Mouse (Mus musculus) cerebellum, postnatal 14 days (tissue): ENCODE data around the gene Cavin4.

Experiments
- DNase-seq, 2 experiments: peaks; one replicate each; pipeline ENCODE4 v3.0.0; 2021; ENCODE audit warnings: mixed read lengths in 2 of 2

Gene Cavin4

DNA sequence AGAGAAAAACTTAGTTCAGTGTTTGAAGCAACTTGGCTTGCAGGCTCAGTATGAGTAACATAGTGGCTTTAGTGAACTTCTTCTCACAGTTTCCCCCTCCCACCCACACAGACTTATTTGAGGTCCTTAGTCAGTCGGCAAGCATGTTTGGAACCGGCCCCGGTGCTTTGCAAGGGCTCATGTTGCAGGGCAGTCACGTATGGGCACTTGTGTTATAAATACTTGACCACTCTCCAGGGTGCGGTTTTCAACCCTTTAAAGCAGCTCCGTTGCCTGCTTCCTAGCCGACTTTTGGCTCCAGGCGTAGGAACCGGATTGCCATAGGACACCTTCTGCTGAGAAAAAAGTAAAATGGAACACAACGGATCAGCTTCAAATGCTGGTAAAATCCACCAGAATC lies at the start of gene Cavin4:
Gene Cavin4, plus strand, starts transcription at position 244 of the 400 bp plus-strand sequence.
- DNase-seq = no peak

DNA sequence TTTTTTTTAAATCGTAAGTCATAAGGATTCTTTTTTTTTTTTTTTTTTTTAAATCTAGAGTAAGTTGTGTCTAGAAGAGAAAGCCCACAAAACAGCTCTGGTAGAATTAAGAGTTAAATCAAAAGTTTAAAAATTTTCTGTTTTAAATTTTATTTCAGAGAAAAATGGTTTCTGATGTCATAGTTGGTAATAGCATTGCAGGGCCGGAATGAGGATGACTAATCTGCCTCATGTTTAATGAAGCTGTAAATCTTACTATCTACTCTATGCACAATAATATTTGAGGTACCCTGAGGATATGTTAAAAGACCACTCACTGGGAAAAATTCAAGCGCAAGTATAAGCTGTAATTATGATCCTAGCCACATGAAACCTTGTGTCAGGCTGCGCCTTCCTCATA lies 47.8 kb upstream of the Cavin4 start:
- no peak for DNase-seq

DNA sequence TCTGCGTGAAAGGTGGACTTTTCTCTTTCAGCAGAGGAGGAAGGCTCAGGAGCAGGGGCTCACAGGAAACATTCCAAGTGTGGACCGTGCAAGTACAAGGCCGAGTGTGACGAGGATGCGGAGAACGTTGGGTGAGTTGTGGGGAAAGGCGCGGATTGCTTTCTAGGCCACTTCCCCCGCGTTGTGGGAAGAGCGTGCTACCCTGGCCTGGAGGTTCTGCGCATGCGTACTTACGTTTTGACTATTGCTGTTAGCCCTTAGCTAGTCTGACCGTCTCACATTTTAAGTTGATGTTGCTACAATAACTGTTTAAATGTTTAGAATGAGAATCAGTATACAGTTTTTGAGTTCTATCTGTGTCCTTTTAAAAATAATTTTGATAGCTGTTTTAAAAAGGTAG lies 46.1 kb upstream of the Cavin4 start:
- no peak for DNase-seq

DNA sequence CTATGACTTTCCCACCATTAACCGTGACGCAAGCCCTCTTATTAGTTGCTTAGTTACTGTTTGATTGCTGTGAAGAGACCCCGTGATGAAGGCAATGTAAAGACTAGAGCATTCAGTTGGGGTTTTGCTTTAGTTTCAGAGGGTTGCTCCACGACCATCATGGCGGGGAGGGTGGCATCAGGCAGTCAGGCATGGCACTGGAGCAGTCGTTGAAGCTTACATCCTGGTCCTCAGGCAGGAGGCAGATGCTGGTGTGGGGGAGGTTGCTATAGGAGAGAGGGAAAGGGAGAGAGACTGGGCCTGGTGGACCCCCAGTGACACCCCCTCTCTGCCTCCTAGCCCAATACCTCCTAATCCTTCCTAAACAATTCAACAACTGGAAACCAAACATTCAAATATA lies 43.2 kb upstream of the Cavin4 start:
- DNase-seq = no peak

DNA sequence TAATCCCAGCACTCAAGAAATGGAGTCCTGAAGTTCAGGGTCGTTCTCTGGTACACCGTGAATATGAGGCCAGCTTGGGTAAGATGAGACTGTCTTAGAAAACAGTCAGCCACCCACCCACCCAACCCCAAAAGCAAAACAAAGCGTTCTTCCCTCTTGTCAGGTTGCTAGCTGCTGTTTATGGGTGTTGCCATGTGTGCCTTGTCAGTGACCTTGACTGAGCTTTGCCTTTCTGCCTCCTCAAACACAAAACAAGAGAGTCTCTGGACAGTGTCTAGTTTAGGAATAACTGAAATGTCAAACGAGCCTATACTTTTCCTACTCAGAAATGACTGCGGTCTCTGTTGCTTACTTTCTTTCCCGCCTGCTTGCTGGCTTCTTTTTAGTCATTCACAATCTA lies 41.1 kb upstream of the Cavin4 start:
- no peak for DNase-seq

DNA sequence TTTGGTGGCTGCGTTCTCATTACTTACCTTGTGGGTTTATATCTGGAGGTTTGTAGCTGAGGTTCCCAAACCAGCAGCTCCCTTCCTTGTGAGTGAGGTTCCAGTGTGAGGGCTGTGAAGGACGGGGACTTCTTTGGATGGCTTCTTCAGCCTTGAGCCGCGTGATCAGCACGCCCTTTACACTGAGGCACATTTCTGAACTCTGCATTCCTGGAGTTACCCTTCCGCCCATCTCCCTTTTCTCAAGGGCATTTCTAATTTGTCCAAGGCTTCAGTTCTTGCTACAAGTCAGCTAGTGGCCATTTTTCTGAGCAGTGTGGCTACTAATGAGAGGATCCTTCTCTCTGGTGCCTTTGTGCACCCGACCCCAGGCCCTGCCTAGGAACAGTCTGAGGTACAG lies 40.4 kb upstream of the Cavin4 start:
- DNase-seq = no peak

DNA sequence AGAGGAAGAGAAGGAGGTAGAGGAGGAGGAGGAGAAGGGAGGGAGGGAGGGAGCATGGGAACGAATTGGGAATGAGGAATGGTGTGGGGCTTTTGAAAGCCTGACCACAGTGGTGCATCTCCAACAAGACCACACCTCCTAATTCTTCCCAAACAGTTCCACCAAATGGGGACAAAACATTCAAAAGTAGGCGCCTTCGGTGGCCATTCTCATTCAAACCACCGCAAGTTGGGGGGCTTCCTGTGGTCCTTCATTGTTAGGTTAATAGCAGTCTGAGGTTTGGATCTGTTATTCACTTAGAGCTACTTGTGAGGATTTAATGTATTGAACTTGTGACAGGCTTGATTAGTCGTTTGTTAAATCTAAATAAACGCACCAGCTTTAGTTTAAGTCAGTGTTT lies 38.4 kb upstream of the Cavin4 start:
- no peak for DNase-seq

DNA sequence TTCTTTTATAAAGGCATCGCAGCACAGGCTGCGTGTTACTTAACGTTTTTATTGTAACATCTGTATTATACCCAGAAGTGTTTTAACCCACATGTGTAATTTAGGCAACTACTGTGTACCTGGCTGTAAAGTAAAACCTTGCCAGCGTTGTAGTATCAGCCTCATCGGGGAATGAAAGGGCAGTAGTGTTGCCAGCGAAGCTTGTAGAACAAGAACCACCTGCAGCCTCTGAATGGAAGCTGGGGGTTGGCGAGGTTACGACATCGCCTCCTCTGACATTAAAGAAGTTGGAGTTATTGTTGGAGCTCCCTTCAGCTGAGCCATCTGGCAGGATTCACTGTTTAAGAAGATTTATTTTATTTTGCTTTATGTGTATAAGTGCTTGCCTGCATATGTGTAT lies 37.5 kb upstream of the Cavin4 start:
- no peak for DNase-seq

DNA sequence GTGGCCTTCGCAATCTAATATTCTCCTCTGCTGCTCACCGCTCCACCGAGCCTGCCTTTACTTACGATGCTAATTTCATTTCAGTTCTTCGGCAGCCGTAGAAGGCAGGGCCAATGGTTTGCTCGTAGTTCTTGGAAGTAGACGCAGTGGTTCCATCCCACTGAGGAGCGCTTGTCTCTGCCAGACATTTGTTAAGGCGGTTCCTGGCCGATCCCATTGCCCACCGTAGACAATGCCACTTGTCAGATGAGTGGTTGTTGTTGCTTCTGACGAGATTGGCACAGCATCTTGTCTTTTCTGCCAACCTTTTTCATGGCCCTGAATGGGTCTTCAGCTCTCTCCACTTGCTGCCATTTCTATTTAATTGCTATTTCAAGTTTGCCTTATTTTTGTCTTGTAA lies 33.9 kb upstream of the Cavin4 start:
- peak; percentile 37 to 52 for DNase-seq

DNA sequence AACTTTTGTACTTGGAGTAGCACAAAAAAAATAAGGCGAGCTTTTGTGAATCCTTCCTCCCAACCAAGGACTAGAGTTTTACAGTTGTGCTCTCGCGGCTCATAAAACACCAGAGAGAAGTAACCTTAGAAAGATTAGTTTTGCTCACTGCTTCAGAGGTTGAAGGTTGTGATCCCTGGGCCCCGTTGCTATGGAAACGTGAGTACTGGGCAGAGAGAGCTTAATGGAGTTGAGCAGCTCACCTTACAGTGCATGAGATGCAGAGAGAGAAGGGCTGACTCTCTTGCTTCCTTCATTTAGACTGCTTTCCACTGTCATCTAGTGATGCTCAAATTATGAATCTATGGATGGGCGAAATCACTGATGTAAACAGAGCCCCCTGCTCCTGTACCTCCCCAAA lies 29.8 kb upstream of the Cavin4 start:
- no peak for DNase-seq

DNA sequence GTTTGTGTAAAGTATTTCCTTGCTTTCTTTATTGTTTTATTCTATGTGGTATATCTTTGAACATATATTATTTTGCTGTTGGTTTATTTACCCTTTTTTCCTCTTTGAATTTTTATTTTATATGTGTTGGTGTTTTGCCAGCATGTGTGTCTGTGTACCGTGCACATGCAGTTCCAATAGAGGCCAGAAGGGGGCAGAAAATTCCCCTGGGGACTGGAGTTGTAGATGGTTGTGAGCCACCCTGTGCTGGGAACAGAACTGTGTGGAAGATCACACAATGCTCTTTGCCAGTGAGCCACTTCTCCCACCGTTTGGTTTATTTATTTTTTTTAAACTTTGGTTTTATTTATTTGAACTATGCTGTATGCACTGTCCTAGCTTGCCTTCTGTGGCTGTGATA lies 29.3 kb upstream of the Cavin4 start:
- DNase-seq = peak in 1 of 2 experiments; percentile 48

DNA sequence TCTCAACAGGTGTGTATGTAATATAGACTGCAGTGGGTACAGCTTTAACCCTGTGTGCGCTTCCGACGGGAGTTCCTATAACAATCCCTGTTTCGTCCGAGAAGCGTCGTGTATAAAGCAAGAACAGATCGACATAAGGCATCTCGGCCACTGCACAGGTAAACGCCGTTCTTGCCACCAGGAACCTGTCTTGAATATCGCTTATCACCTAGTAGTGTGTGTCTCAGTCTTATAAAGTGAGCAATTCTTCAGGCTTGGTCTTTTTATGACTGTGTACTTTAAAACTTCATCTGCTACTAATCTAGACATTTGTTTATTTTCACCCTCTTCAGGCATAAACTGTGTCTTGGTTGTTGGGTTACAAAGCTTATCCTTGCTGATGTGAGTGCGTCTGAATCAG lies 26.5 kb upstream of the Cavin4 start:
- no peak for DNase-seq

DNA sequence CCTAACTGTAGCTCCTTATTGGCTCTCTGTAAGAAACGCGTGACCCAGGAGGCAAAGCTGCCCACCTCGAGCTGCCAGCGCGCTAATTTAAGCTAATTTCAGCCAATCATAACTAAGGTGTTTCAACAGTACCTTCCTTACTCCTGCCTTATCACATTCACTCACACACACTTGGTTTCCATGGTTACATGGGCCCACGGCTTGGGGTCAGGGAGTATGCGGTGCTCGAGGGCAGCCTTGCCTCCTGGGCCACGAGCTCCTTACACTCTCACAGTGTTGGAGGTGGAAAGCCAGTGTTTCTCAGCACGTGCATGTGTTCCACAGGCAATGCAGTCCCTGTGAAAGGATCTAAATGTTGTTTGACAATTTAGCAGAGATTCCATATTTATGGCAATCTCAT lies 25.2 kb upstream of the Cavin4 start:
- no peak for DNase-seq

DNA sequence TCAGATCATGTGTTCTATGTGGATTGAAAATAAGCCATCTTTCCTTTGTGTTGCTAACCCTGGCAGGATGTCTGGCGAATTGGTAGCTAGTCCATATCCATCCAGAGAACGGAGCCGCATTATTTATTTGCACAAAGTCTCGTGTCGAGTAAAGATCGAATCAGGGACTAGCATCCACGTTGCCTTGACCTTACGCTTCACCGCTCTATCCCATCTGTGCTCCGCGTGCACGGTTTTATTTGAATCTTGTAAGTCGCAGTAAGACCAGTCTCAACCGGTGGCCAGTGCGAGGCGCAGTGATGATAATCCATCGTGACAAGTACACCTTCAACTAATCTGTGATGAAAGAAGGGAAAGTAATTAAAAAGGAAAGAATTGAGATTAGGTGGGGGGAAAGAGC lies 23.8 kb upstream of the Cavin4 start:
- peak; percentile 12 to 13 for DNase-seq

DNA sequence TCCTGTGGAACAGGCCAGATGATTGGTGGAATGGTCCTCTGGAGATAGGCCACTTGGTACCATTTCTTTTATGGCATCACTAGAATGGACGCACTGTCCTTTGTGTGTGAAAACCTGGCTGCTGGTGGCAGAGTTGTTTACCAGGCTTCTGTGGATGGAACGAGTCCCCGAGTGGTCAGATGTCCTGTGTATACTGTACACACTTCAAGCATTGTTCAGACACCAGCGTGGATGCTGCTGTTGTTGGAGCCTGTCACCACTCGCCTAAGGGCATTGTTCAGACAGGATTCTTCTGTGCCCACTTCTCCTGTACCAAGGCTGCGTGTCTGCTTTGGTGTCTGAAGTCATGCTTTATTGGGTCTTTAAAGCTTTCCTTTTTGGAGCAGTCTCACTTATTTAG lies 19.5 kb upstream of the Cavin4 start:
- DNase-seq = no peak

DNA sequence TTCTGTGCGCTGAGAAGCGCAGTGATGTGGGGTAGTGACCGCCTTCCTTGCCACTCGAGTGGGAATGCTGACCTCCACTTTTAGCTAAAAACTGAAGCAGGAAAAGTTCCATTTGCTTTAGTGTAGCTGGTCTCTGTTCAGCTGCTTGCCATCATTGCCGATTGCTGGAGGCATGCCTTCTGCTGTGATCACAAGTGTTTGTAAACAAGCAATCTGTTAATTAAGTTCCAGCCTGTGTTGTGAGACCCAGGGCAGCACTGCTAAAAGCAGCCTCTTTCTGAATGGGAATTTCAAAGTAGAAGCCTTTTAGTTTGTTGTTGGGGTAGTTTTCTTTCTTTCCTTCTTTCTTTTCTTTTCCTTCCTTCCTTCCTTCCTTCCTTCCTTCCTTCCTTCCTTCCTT lies 17.2 kb upstream of the Cavin4 start:
- DNase-seq = no peak

DNA sequence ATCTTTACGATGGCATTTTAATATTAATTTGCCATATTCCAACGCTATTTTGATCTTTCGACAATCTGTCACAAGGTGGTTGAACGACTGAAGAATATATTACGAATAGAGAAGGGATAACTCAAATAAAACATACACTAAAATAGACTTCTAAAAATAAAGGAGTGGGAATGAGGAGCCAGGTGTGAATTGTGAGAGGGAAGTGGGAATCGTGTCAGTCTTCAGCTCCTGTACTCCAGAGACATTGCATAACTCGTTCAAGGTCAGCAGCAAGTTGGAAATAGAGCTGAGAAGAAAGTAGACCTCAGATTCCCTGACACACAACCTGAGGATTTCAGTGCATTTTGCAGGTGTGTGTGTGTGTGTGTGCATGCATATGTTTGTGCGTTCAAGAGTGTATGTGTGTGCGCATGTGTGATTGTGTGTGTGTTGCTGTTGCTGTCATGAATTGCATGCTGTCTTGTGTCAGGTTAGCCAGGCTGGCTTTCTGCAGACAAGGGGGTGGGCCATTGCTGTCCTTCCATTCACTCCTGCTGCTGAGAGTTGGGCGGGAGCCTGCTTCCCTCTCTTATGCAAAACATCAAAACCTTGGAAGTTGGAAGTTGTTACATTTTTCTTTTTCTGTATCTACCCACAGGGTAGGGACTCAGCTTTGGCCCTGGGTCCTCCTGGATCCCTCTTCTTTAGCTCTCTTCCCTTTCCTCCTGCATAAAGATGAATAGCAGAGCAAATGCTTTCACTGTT lies 12.5 kb upstream of the Cavin4 start:
- DNase-seq = no peak

DNA sequence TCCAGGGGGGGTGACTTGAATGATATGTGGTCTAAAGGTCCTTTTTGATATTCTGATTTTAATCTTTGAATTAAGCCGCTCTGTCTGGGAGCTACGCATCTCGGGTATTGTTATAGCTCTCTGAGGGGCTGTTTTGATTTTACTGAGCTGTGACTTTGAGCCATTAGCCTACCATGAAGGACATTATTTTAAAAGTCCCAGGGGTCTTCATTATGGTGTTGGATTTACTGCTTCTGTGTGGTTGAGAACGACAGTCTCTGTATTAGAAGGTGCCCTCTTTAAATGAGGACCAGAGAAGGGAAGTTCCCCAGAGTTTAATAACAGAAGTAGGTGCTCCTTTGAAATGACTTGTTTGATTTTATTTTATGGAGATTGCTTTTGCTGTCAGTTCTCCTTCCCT lies 9.2 kb upstream of the Cavin4 start:
- DNase-seq = no peak

DNA sequence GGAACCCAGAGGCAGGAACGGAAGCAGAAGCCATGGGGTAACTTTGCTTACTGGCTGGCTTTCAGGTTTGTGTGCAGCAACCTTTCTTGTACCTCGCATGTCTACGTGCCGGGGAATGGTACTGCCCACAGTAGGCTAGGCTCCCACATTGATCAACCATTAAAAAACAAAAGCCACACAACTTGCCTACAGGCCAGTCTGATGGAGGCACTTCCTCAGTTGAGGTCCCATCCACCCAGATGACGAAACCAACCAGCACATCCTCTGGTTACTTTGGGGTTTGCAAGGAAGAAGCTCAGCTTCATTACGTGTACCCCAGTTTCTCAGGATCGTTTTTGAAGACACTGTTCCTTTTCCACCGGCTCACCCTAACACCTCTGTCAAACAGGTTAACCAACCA lies 6.8 kb upstream of the Cavin4 start:
- DNase-seq = no peak

DNA sequence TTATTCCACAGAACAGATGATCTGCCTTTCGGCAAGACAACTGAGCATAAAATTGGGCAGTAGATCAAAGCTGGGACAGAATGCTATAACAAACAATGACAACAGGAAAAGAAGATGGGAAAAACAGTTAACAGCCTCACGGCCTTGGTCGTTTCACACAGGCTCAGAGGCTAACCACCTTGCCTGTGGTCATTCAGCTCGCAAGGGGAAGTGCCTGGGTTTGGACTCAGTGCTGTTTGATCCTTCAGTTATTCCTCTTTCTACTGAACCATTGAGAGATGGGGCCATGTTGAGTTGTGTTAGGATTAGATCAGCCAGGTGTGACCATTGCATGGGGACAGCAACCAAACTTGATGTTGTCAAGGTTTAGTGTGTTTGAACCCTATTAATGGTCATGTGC lies 3.2 kb upstream of the Cavin4 start:
- DNase-seq = no peak

DNA sequence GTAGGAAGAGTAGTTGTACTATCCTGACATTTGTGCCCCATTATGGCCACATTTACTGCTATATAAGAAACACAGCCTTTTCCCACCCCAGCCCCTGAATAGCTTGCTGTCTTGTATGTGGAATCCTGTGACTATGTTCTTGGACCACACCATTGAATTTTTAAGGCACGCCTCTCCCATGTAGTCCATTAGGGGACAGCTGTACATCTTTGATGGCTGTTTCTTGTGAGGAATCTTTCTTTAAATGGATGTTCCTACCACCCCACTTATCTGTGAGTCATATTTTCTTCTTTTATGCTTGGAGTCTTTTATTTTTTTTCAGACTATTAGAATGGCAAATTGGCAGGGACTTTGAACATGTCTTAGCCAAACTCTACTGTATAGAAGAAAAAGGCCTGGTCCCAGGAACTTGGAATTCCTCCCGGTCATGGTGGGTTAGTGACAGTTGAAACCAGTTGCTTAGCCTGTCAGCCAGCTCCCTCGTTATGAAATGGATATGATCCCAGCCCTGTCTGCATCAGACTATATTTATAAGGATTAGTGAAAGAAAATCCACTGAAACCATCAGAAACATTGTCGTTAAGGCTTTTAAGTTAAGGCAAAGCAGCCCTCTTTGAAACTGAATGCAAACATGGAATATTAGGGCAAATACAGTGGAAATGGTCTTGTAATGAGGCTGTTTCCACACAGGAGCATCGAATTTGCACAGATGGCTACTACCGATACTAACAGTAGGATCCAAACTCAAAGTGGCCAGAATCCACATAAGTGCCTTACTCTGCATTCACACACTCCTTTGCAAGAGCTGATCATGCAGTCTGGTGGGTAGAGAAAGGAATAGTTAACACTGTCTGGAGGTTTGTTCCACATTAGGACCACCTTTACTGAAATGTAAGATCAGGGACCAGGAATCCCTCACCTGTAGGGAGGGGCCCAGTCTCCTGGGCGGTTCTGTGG lies 2.4 kb upstream of the Cavin4 start:
- peak; percentile 75 to 84 for DNase-seq

DNA sequence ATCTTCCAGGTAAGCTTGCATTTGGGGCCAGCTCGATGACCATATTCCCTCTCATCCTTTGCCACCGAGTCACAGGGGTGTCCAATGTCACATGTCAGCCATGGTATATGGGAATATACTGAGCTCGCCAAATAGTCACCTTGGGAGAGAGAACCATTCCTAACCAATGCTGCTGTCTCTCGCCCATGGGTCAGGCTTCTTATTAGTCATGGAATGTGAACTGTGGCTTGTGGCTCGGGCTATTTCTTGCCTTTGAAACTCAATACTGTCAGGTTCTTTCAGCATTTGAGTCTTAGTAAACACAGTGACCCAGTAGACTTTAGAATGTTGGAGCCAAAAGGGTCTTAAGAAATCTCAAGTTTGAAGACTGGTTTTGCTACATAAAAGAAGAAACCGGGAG lies 707 bp downstream of the Cavin4 start:
- no peak for DNase-seq

DNA sequence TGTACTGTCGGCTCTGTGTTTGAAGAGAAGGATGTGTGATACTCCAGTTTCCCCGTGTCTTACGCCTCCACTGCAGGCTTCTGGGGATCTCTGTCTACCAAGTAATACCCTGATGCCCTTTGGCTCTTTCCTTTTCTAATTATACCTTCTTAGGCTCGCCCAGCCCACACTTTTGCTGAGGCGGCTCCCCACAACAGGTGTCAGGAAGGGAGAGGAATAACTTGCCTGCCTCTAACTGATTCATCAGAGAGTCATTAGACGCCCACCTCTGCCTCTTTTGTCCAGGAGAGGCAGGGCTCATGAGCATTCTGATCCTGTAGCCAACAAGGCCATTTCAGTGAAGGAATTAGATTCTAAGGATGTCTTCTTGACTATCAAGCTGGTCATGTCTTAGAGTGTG lies 4.0 kb downstream of the Cavin4 start:
- DNase-seq = no peak

DNA sequence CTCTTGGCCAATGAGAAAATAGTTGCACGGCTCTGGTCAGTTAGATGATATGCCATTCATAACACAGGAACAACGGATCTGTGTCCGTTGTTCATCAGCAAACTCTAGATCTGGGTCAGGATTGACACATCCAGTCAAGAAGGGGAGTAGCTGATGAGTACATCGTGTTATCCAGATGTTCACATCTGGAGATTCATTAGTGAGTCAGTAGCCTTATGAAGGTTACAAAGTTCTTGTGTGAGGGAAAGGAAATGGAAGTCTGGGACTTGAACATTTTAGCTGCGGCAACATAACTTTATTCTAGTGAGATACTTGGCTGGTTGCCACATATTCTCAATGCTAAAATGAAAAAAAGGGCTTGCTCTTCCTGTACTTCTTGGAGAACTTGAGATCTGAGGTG lies 9.6 kb downstream of the Cavin4 start:
- DNase-seq = no peak
